Mouse (Mus musculus) kidney, embryonic 15.5 days (tissue): ENCODE results near the gene 4930544D05Rik. TPM values are rescaled to one million over a fixed set of nuclear protein-coding genes. Genes with fewer than 3 reads are reported as not detected.
A peak's percentile ranks its signal among the peaks of the same experiment; 100 is the strongest.

Experiments
- ATAC-seq: fragments of 200-750 bp; cut with Nextera tagmentation; replicated peaks from 2 replicates; pipeline ENCODE4 v1.8.0; 2017; ENCODE audit warnings: moderate TSS enrichment; ENCODE audit not compliant: low FRiP score
- H3K27ac ChIP-seq: fragments of 300-500 bp; sonication (generic); 2 replicates; pipeline ENCODE4 v1.5.1; 2015; ENCODE audit warnings: mild to moderate bottlenecking, inconsistent platforms
- H3K27me3 ChIP-seq: fragments of 300-500 bp; sonication (generic); 2 replicates; pipeline ENCODE4 v1.6.1; 2015; ENCODE audit warnings: inconsistent platforms
- H3K36me3 ChIP-seq: fragments of 300-500 bp; sonication (generic); 2 replicates; pipeline ENCODE4 v1.6.1; 2015; ENCODE audit warnings: inconsistent platforms
- H3K4me1 ChIP-seq: fragments of 300-500 bp; sonication (generic); 2 replicates; pipeline ENCODE4 v1.6.1; 2015; ENCODE audit warnings: inconsistent platforms
- H3K4me2 ChIP-seq: fragments of 300-500 bp; sonication (generic); 2 replicates; pipeline ENCODE4 v1.6.1; 2015; ENCODE audit warnings: moderate library complexity, mild to moderate bottlenecking, inconsistent platforms
- H3K4me3 ChIP-seq: fragments of 300-500 bp; sonication (generic); replicated peaks from 2 replicates; pipeline ENCODE4 v1.5.1; 2015; ENCODE audit warnings: mild to moderate bottlenecking, inconsistent platforms
- H3K9ac ChIP-seq: fragments of 300-500 bp; sonication (generic); 2 replicates; pipeline ENCODE4 v1.6.1; 2015; ENCODE audit warnings: mild to moderate bottlenecking, inconsistent platforms
- H3K9me3 ChIP-seq: fragments of 300-500 bp; sonication (generic); replicated peaks from 2 replicates; pipeline ENCODE4 v1.6.1; 2016; ENCODE audit warnings: inconsistent platforms
- WGBS: fragments of 180-500 bp; shearing (Covaris S2); methylation state at CpG from one replicate; pipeline ENCODE4 v1.1.7; 2015; ENCODE audit warnings: mixed read lengths; 5-methylcytosine and 5-hydroxymethylcytosine counted together
- polyA plus RNA-seq: library from polyadenylated mRNA; unstranded; fragments of >200 nt; fragmentation: Nextera tagmentation; extraction: Ambion mirVana; gene quantifications from 2 replicates; pipeline ENCODE4 v1.2.1, GENCODE M21; 2015

The 4930544D05Rik gene
- polyA plus RNA-seq, 1 experiment from 2014 or later, result not detected

DNA sequence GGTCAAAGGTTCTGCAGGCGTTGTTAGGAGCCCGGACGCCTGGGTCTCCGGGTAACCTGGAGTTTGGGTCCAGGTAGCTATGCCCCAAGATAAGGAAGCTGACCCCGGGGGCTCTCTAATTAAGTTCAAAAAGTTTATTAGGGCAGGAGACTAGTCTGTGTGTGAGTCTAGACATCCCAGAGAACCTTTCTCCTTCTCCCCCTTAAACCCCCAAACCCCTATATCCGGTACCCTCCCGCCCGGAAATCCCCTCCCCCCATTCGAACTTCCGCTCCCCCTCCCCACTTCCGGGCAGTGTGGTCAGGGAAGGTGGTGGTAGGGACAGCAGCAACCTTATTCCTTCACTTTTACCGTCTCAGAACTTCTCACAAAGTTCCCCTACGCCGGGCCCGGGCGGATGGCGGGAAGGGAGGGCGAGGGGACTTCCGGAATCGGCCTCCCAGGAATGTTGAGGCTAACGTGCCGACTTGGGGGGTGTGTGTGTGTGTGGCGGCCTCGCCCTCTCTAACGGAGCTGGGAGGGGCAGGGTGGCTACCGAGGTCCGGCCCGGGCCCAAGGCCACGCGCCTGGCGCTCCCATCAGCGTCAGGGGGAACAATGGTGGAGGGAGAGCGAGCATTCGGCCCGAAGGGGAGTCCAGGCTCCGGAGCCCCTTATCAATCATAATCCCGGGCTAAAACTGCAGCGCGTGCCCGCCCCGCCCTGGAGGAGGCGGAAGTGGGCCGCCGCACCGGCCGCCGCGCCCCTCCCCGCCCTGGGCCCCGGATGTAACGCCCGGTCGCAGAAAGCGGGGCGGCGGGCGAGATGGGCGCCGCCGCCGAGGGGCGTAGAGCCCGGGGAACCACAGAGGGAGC is 37.9 kb downstream of the 4930544D05Rik start:
- peak; percentile 54 for ATAC-seq
- H3K9ac ChIP-seq, result peak overlapping the region; percentile 99
- peaks cover 76% of the 10 kb centered on the region for H3K4me1 ChIP-seq
- peak overlapping the region; percentile 100 for H3K4me3 ChIP-seq
- H3K27ac ChIP-seq, result peak overlapping the region; percentile 99
- no peaks in the 10 kb centered on the region for H3K27me3 ChIP-seq
- H3K4me2 ChIP-seq, result peak overlapping the region; percentile 95
- peaks cover 46% of the 10 kb centered on the region for H3K36me3 ChIP-seq
- H3K9me3 ChIP-seq, result no peaks in the 10 kb centered on the region
- WGBS, result under 1% methylated on average over 63 of the region's 63 CpGs

GRCm38 (mm10) chr11:70654198-70654922 is 38.7 kb downstream of the 4930544D05Rik start, which contains the start of gene Pfn1:
Pfn1 (minus strand) TSS chr11:70654644.
- H3K4me2 ChIP-seq, result peak within 1 kb of the TSS; percentile 95
- peak; percentile 36 for ATAC-seq
- no peaks in the 10 kb centered on the region for H3K27me3 ChIP-seq
- H3K27ac ChIP-seq, result peak within 1 kb of the TSS; percentile 99
- no peaks in the 10 kb centered on the region for H3K9me3 ChIP-seq
- H3K36me3 ChIP-seq, result peaks cover 41% of the 10 kb centered on the region
- peak within 1 kb of the TSS; percentile 100 for H3K4me3 ChIP-seq
- peaks cover 72% of the 10 kb centered on the region for H3K4me1 ChIP-seq
- peak within 1 kb of the TSS; percentile 99 for H3K9ac ChIP-seq
- under 1% methylated on average over 61 of the region's 61 CpGs for WGBS

GRCm38 (mm10) chr11:70654923-70655570 is 39.4 kb downstream of the 4930544D05Rik start:
- WGBS, result under 1% methylated on average over 48 of the region's 48 CpGs
- Histone ChIP-seq H3K4me1 (peaks cover 66% of the 10 kb centered on the region), H3K36me3 (peaks cover 37% of the 10 kb centered on the region), H3K4me2 (peak overlapping the region; percentile 95), H3K27me3 (no peaks in the 10 kb centered on the region), H3K4me3 (peak overlapping the region; percentile 100), H3K27ac (peak overlapping the region; percentile 99), H3K9ac (peak overlapping the region; percentile 99), H3K9me3 (no peaks in the 10 kb centered on the region)
- peak; percentile 54; the same call in 1 of the 2 replicates for ATAC-seq

GRCm38 (mm10) chr11:70655571-70656455 is 40.2 kb downstream of the 4930544D05Rik start:
- Histone ChIP-seq H3K27me3 (no peaks in the 10 kb centered on the region), H3K4me1 (peaks cover 59% of the 10 kb centered on the region), H3K4me3 (peak overlapping the region; percentile 100), H3K36me3 (peaks cover 37% of the 10 kb centered on the region), H3K4me2 (peak overlapping the region; percentile 95), H3K9ac (peak overlapping the region; percentile 99), H3K27ac (peak overlapping the region; percentile 99), H3K9me3 (no peaks in the 10 kb centered on the region)
- WGBS, result under 1% methylated on average over 61 of the region's 61 CpGs
- ATAC-seq, result peak; percentile 30

DNA sequence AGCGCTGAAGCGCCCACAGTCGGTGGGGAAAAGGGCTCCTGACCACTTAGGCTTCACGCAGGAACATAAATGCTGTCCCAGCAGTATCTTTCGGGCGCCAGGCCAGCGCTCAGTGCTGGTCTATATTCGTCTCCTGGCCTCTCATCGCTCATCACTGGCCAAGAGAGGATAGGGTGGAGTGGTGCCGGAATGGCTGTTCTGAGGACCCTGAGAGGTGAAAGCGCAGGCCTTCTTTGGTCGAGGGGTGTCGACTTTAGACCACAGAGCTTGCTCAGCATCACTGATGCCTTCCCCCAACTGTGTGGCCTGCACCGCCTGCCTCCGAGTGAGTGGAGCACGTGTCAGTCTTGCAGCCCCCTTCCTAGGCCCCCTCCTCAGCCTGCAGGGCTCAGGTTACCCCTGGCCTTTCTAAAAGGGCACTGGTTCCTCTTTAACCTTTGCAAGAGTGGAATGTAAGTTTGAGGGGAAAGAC is 40.8 kb downstream of the 4930544D05Rik start:
- Histone ChIP-seq H3K36me3 (peaks cover 36% of the 10 kb centered on the region), H3K9me3 (no peaks in the 10 kb centered on the region), H3K27ac (peak overlapping the region; percentile 99), H3K4me3 (peak overlapping the region; percentile 100), H3K27me3 (no peaks in the 10 kb centered on the region), H3K9ac (peak overlapping the region; percentile 99), H3K4me2 (peak overlapping the region; percentile 95), H3K4me1 (peaks cover 53% of the 10 kb centered on the region)
- ATAC-seq, result no peak
- 11% methylated on average over 16 of the region's 16 CpGs for WGBS

DNA sequence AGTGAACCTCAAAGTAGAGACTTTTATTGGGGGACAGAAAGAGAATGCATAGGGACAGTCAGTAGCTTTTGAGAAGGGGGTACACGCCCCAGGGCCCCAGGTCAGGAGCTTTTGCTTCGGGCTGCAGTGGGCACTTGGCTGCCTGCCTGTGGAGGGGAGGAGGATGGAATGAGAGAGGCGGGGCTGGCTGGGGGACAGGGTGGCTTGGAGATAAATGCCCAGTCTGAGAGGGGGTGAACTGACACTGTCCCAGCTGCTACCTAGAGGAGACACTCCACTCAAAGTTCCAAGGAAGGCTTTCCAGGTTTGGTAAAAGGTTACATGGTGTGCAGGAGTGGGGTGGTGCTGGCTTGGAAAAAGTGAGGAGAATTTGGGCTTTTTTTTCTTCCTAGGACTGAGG is 41.3 kb downstream of the 4930544D05Rik start, which contains the start of gene Eno3:
Gene Eno3 (plus strand): TSS at position 239 of the 400 bp plus-strand sequence.
- peak within 1 kb of the TSS; percentile 95 for H3K4me2 ChIP-seq
- H3K27me3 ChIP-seq, result no peaks in the 10 kb centered on the region
- 14% methylated on average over 3 of the region's 3 CpGs for WGBS
- H3K36me3 ChIP-seq, result peaks cover 35% of the 10 kb centered on the region
- peaks cover 49% of the 10 kb centered on the region for H3K4me1 ChIP-seq
- ATAC-seq, result no peak
- H3K9me3 ChIP-seq, result no peaks in the 10 kb centered on the region
- peak within 1 kb of the TSS; percentile 99 for H3K27ac ChIP-seq
- H3K4me3 ChIP-seq, result peak within 1 kb of the TSS; percentile 100
- H3K9ac ChIP-seq, result peak within 1 kb of the TSS; percentile 99

- Histone ChIP-seq H3K27ac (peak overlapping the region; percentile 99; the same call in 1 of the 2 replicates), H3K9ac (0 out of 2 replicates have a peak overlapping the region, but pooled peaks have one; percentile 19), H3K27me3 (no peaks in the 10 kb centered on the region), H3K4me1 (peaks cover 43% of the 10 kb centered on the region), H3K9me3 (no peaks in the 10 kb centered on the region), H3K36me3 (peaks cover 35% of the 10 kb centered on the region), H3K4me3 (no peak overlapping the region), H3K4me2 (peak overlapping the region; percentile 95)
- ATAC-seq, result no peak
- 30% methylated on average over 6 of the region's 6 CpGs for WGBS
Measured at GRCm38 (mm10) chr11:70657573-70657972, 41.9 kb downstream of the 4930544D05Rik start.

- peak overlapping the region; percentile 95 for H3K4me2 ChIP-seq
- no peaks in the 10 kb centered on the region for H3K27me3 ChIP-seq
- no peak overlapping the region for H3K4me3 ChIP-seq
- no peak overlapping the region for H3K9ac ChIP-seq
- WGBS, result 40% methylated on average over 9 of the region's 9 CpGs
- no peak for ATAC-seq
- H3K9me3 ChIP-seq, result no peaks in the 10 kb centered on the region
- peaks cover 39% of the 10 kb centered on the region for H3K4me1 ChIP-seq
- peaks cover 35% of the 10 kb centered on the region for H3K36me3 ChIP-seq
- H3K27ac ChIP-seq, result no peak overlapping the region
Measured at GRCm38 (mm10) chr11:70657991-70658390, 42.3 kb downstream of the 4930544D05Rik start.

- H3K27me3 ChIP-seq, result no peaks in the 10 kb centered on the region
- H3K27ac ChIP-seq, result no peak overlapping the region
- H3K9me3 ChIP-seq, result no peaks in the 10 kb centered on the region
- 79% methylated on average over 5 of the region's 5 CpGs for WGBS
- H3K36me3 ChIP-seq, result peaks cover 38% of the 10 kb centered on the region
- H3K4me1 ChIP-seq, result peaks cover 38% of the 10 kb centered on the region
- ATAC-seq, result no peak
- H3K9ac ChIP-seq, result no peak overlapping the region
- H3K4me2 ChIP-seq, result no peak overlapping the region
- H3K4me3 ChIP-seq, result no peak overlapping the region
Measured at GRCm38 (mm10) chr11:70658521-70658920, 42.9 kb downstream of the 4930544D05Rik start.

DNA sequence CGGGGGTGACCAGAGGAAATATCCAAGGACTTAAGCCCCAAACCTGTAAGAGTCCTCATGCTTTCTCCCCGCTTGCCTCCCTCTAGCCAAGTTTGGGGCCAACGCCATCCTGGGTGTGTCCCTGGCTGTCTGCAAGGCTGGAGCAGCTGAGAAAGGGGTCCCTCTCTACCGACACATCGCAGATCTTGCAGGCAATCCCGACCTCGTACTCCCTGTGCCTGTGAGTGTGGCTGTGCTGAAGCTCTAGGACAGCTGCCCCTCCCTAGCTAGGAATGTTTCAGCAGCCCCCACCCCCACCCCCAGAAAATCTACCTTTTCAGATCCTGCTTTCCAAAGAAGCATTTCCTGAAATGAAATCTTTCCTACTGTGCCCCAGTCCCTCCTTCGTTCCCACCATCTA is 43.3 kb downstream of the 4930544D05Rik start:
- WGBS, result 71% methylated on average over 8 of the region's 8 CpGs
- ATAC-seq, result no peak

DNA sequence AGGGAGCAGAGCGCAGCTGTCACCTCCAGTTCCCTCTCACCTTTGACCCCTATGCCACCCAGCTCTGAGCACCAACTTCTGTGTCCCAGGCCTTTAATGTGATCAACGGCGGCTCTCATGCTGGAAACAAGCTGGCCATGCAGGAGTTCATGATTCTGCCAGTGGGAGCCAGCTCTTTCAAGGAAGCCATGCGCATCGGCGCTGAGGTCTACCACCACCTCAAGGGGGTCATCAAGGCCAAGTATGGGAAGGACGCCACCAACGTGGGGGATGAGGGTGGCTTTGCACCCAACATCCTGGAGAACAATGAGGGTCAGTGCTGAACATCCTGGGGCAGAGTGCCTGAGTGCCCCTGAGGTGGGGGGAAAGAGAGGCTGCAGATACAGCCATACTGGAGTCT is 44.9 kb downstream of the 4930544D05Rik start:
- no peak overlapping the region for H3K9ac ChIP-seq
- no peaks in the 10 kb centered on the region for H3K9me3 ChIP-seq
- no peaks in the 10 kb centered on the region for H3K27me3 ChIP-seq
- ATAC-seq, result no peak
- no peak overlapping the region for H3K27ac ChIP-seq
- 85% methylated on average over 8 of the region's 8 CpGs for WGBS
- no peak overlapping the region for H3K4me3 ChIP-seq
- peaks cover 59% of the 10 kb centered on the region for H3K36me3 ChIP-seq
- H3K4me1 ChIP-seq, result peaks cover 34% of the 10 kb centered on the region
- no peak overlapping the region for H3K4me2 ChIP-seq

More for the DNA sequence above, 43.3 kb downstream of the 4930544D05Rik start:
- no peak overlapping the region for H3K4me2 ChIP-seq
- no peak overlapping the region for H3K27ac ChIP-seq
- no peaks in the 10 kb centered on the region for H3K9me3 ChIP-seq
- no peak overlapping the region for H3K9ac ChIP-seq
- H3K36me3 ChIP-seq, result peaks cover 43% of the 10 kb centered on the region
- peaks cover 38% of the 10 kb centered on the region for H3K4me1 ChIP-seq
- H3K4me3 ChIP-seq, result no peak overlapping the region
- no peaks in the 10 kb centered on the region for H3K27me3 ChIP-seq
